Mouse (Mus musculus) splenic B cell, adult 2 months (primary cell): ENCODE results near the gene S1pr5.
"Not testable (repeated sequence)": the region's sequence is repeated elsewhere in the genome, so short reads cannot be mapped to it uniquely, and the experiment has no call there.

ENCODE experiments used
- DNase-seq: peaks from one replicate; pipeline ENCODE4 v3.0.0-alpha.2; 2011; ENCODE audit warnings: low read depth, low spot score
- H3K27me3 ChIP-seq: 2 replicates; pipeline ENCODE4 v1.6.1; 2012; ENCODE audit warnings: mild to moderate bottlenecking, low read length, moderate library complexity, mixed read lengths; ENCODE audit not compliant: control insufficient read depth, poor library complexity, insufficient read depth, severe bottlenecking
- H3K36me3 ChIP-seq: 2 replicates; pipeline ENCODE4 v1.6.1; 2012; ENCODE audit warnings: mild to moderate bottlenecking, low read length, moderate library complexity, mixed read lengths; ENCODE audit not compliant: control insufficient read depth, poor library complexity, insufficient read depth, severe bottlenecking

Gene S1pr5

GRCm38 (mm10) chr9:21213617-21214190 lies 34.5 kb downstream of the S1pr5 start:
- H3K27me3 ChIP-seq: no peaks in the 10 kb centered on the region; the same call in 1 of the 2 replicates
- DNase-seq: peak; percentile 66
- H3K36me3 ChIP-seq: no peaks in the 10 kb centered on the region; the same call in 1 of the 2 replicates

DNA sequence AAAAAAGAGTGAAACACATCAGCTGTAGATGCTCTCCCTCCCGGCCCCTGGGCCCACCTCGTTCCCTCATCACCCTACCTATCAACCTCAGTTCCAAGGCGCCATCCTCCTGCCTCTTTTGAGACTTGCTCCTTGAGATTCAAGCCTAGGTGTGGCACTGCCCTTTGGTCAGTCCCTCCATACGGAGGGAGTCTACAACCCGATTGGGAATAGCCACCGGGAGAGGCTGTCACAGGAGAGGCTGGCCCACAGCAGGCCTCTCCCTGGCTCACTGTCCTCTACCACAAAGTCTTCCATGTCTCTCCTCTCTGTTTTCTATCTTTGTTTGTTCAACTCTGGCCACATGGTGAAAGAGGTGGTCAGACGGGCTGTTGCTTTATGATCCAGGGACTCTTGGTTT lies 36.6 kb downstream of the S1pr5 start:
- Histone ChIP-seq H3K27me3 (no peaks in the 10 kb centered on the region; the same call in 1 of the 2 replicates), H3K36me3 (no peaks in the 10 kb centered on the region; the same call in none of the 2 replicates)
- DNase-seq: no peak

GRCm38 (mm10) chr9:21210821-21211220 lies 37.4 kb downstream of the S1pr5 start:
- H3K27me3 ChIP-seq: no peaks in the 10 kb centered on the region
- no peaks in the 10 kb centered on the region; the same call in none of the 2 replicates for H3K36me3 ChIP-seq
- DNase-seq: no peak

- H3K36me3 ChIP-seq: no peaks in the 10 kb centered on the region; the same call in none of the 2 replicates
- DNase-seq: no peak
- no peaks in the 10 kb centered on the region for H3K27me3 ChIP-seq
Observed at GRCm38 (mm10) chr9:21208626-21209025, 39.6 kb downstream of the S1pr5 start.

- Histone ChIP-seq H3K27me3 (no peaks in the 10 kb centered on the region), H3K36me3 (no peaks in the 10 kb centered on the region; the same call in none of the 2 replicates)
- DNase-seq: no peak
Observed at GRCm38 (mm10) chr9:21206848-21207247, 41.4 kb downstream of the S1pr5 start.

- H3K27me3 ChIP-seq: no peaks in the 10 kb centered on the region
- DNase-seq: peak; percentile 62
- H3K36me3 ChIP-seq: no peaks in the 10 kb centered on the region; the same call in 1 of the 2 replicates
Observed at GRCm38 (mm10) chr9:21204528-21205272, 43.5 kb downstream of the S1pr5 start.

GRCm38 (mm10) chr9:21204156-21204527 lies 44.1 kb downstream of the S1pr5 start:
- Histone ChIP-seq H3K27me3 (no peaks in the 10 kb centered on the region), H3K36me3 (no peaks in the 10 kb centered on the region; the same call in 1 of the 2 replicates)
- peak; percentile 71 for DNase-seq

GRCm38 (mm10) chr9:21198960-21199359 lies 49.3 kb downstream of the S1pr5 start:
- Histone ChIP-seq H3K27me3 (no peaks in the 10 kb centered on the region), H3K36me3 (no peaks in the 10 kb centered on the region)
- DNase-seq: peak; percentile 51

GRCm38 (mm10) chr9:21197981-21198380 lies 50.3 kb downstream of the S1pr5 start:
- H3K36me3 ChIP-seq: no peaks in the 10 kb centered on the region
- no peaks in the 10 kb centered on the region for H3K27me3 ChIP-seq
- no peak for DNase-seq

- DNase-seq: peak; percentile 32
- Histone ChIP-seq H3K36me3 (no peaks in the 10 kb centered on the region), H3K27me3 (no peaks in the 10 kb centered on the region)
Observed at GRCm38 (mm10) chr9:21196521-21197433, 51.5 kb downstream of the S1pr5 start.

GRCm38 (mm10) chr9:21195736-21196505 lies 52.3 kb downstream of the S1pr5 start:
- peak; percentile 64 for DNase-seq

GRCm38 (mm10) chr9:21194787-21195493 lies 53.3 kb downstream of the S1pr5 start:
- Histone ChIP-seq H3K27me3 (no peaks in the 10 kb centered on the region), H3K36me3 (no peaks in the 10 kb centered on the region)
- peak; percentile 81 for DNase-seq

More at GRCm38 (mm10) chr9:21195736-21196505, 52.3 kb downstream of the S1pr5 start:
- not testable (repeated sequence) for H3K27me3 ChIP-seq, H3K36me3 ChIP-seq

- Histone ChIP-seq H3K36me3 (no peaks in the 10 kb centered on the region), H3K27me3 (no peaks in the 10 kb centered on the region)
- no peak for DNase-seq
Observed at GRCm38 (mm10) chr9:21193786-21194185, 54.5 kb downstream of the S1pr5 start.
